Mouse (Mus musculus): ENCODE results near the gene P2ry6.

GRCm38 (mm10) chr7:100961146-100961545 lies 13.3 kb downstream of the P2ry6 start:
- TF ChIP-seq USF1 (IDR thresholded peaks at IDR 0.05; ENCODE audit: low read depth): no peak
- no peak for TF ChIP-seq CTCF (IDR thresholded peaks at IDR 0.05; ENCODE audit: control insufficient read depth, insufficient read depth, insufficient read length)
- no peak for TF ChIP-seq MAX (IDR thresholded peaks at IDR 0.05)
- TF ChIP-seq MYOG (IDR thresholded peaks at IDR 0.05; ENCODE audit: control insufficient read depth, extremely low read depth, insufficient read length): no peak
- TF ChIP-seq MYOD1 (IDR thresholded peaks at IDR 0.05; ENCODE audit: control insufficient read depth, insufficient read length, low read depth): no peak
